Mouse (Mus musculus) small intestine, adult 2 months (tissue): ENCODE data around the gene Snd1. TPM values are rescaled to one million over a fixed set of nuclear protein-coding genes. Genes with fewer than 3 reads are reported as not detected.

ENCODE experiments used
- H3K27ac ChIP-seq: fragments of 200-500 bp; 2 replicates; pipeline ENCODE4 v1.5.1; 2012; ENCODE audit warnings: low read depth, low read length, control low read depth, inconsistent platforms; ENCODE audit not compliant: insufficient read depth
- H3K27me3 ChIP-seq: fragments of 200-500 bp; 2 replicates; pipeline ENCODE4 v1.6.1; 2012; ENCODE audit warnings: mild to moderate bottlenecking, moderate library complexity, low read length, inconsistent platforms; ENCODE audit not compliant: control insufficient read depth, insufficient read depth
- H3K36me3 ChIP-seq: fragments of 200-500 bp; 2 replicates; pipeline ENCODE4 v1.6.1; 2012; ENCODE audit warnings: mild to moderate bottlenecking, low read length, control low read depth, inconsistent platforms; ENCODE audit not compliant: control insufficient read depth, insufficient read depth
- H3K4me1 ChIP-seq: fragments of 200-500 bp; 2 replicates; pipeline ENCODE4 v1.6.1; 2012; ENCODE audit warnings: low read length, inconsistent platforms, mixed read lengths; ENCODE audit not compliant: control insufficient read depth, insufficient read depth, insufficient read length
- H3K4me3 ChIP-seq: fragments of 200-500 bp; 2 replicates; pipeline ENCODE4 v1.5.1; 2012; ENCODE audit warnings: low read depth, mild to moderate bottlenecking, control low read depth, inconsistent platforms, low read length, moderate library complexity
- CTCF ChIP-seq: fragments of 200-500 bp; IDR thresholded peaks from 2 replicates; pipeline ENCODE4 v1.5.1; 2012; ENCODE audit warnings: low read depth, mild to moderate bottlenecking, control low read depth, inconsistent platforms, low read length, moderate library complexity, mixed read lengths; ENCODE audit not compliant: insufficient replicate concordance, insufficient read length; ENCODE audit errors: extremely low read depth
- POLR2A ChIP-seq: fragments of 200-500 bp; IDR thresholded peaks from 2 replicates; pipeline ENCODE4 v1.6.1; 2012; ENCODE audit warnings: low read depth, mild to moderate bottlenecking, control low read depth, inconsistent platforms, low read length, moderate library complexity
- WGBS: fragments of 180-500 bp; shearing (Covaris S2); methylation state at CpG from one replicate; pipeline ENCODE4 v1.1.7; 2018; 5-methylcytosine and 5-hydroxymethylcytosine counted together
- polyA plus RNA-seq: library from polyadenylated mRNA; depleted of rRNA; stranded (reverse); fragments of >200 nt; gene quantifications from 2 replicates; pipeline ENCODE4 v1.2.3, GENCODE M21; 2012

The Snd1 gene
- polyA plus RNA-seq, 1 experiment = 77.7 TPM

GRCm38 (mm10) chr6:28862304-28862703, 387.4 kb downstream of the Snd1 start:
- peaks cover 13% of the 10 kb centered on the region; the same call in 1 of the 2 replicates for H3K4me1 ChIP-seq
- H3K27ac ChIP-seq = no peak overlapping the region
- no peak overlapping the region for H3K4me3 ChIP-seq
- no peak for TF ChIP-seq CTCF
- TF ChIP-seq POLR2A = no peak
- H3K36me3 ChIP-seq = no peaks in the 10 kb centered on the region
- 76% methylated on average over 8 of the region's 8 CpGs for WGBS
- no peaks in the 10 kb centered on the region for H3K27me3 ChIP-seq

DNA sequence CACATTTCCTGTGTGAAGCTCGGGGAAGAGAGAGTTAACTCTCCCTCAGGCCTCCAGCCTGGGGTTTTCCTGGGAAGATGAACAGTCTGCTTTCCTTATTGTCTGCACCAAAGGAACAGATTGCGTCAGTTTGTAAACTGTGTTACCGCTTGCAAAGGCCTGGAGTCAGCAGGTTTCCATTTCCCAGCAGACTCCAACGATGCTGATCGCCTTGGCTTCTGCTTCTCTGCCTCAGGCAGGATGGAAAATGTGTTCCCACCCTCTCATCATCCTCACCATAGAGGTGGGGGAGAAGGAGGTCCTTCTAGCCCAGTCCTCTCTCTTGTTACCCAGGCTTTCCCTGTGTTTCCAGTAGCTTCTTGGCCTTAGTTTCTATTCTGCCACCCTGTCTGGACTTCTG, 389.7 kb downstream of the Snd1 start:
- no peak overlapping the region for H3K27ac ChIP-seq
- 60% methylated on average over 5 of the region's 5 CpGs for WGBS

DNA sequence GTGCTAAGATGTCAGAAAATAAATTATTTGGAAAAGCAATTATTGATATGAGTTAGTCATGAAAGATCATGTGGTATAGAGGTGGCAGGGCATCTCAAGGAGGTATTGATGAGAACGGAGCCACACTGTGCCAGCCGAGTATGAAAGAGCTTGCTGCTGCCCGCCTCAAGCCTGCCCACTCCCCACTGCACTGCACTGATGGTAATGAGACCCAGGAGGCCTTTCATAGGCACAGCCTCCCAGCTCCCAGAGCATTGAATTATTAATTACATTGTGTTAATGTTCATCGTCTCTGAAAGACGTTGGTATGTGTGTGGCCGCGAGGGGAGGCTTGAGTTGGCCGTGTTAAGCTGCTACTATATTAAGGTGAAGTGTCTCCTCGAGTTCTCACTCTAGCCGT, 390.2 kb downstream of the Snd1 start:
- TF ChIP-seq CTCF = no peak
- TF ChIP-seq POLR2A = no peak
- H3K27ac ChIP-seq = no peak overlapping the region
- no peaks in the 10 kb centered on the region for H3K36me3 ChIP-seq
- no peaks in the 10 kb centered on the region for H3K27me3 ChIP-seq
- 86% methylated on average over 10 of the region's 10 CpGs for WGBS
- H3K4me1 ChIP-seq = peaks cover 33% of the 10 kb centered on the region; the same call in 1 of the 2 replicates
- no peak overlapping the region for H3K4me3 ChIP-seq

More for the DNA sequence above, 389.7 kb downstream of the Snd1 start:
- TF ChIP-seq POLR2A = no peak
- TF ChIP-seq CTCF = no peak
- Histone ChIP-seq H3K36me3 (no peaks in the 10 kb centered on the region), H3K4me1 (peaks cover 31% of the 10 kb centered on the region; the same call in 1 of the 2 replicates), H3K4me3 (no peak overlapping the region), H3K27me3 (no peaks in the 10 kb centered on the region)

- Histone ChIP-seq H3K4me3 (no peak overlapping the region), H3K27me3 (no peaks in the 10 kb centered on the region), H3K36me3 (no peaks in the 10 kb centered on the region), H3K4me1 (peaks cover 33% of the 10 kb centered on the region; the same call in 1 of the 2 replicates), H3K27ac (peak overlapping the region; percentile 84; the same call in 1 of the 2 replicates)
- 86% methylated on average over 3 of the region's 3 CpGs for WGBS
- no peak for TF ChIP-seq CTCF
- no peak for TF ChIP-seq POLR2A
Measured at GRCm38 (mm10) chr6:28866206-28866605, 391.3 kb downstream of the Snd1 start.

- Histone ChIP-seq H3K27me3 (no peaks in the 10 kb centered on the region), H3K27ac (peak overlapping the region; percentile 84), H3K4me1 (peaks cover 40% of the 10 kb centered on the region; the same call in 1 of the 2 replicates)
Measured at GRCm38 (mm10) chr6:28867516-28868251, 392.7 kb downstream of the Snd1 start.

DNA sequence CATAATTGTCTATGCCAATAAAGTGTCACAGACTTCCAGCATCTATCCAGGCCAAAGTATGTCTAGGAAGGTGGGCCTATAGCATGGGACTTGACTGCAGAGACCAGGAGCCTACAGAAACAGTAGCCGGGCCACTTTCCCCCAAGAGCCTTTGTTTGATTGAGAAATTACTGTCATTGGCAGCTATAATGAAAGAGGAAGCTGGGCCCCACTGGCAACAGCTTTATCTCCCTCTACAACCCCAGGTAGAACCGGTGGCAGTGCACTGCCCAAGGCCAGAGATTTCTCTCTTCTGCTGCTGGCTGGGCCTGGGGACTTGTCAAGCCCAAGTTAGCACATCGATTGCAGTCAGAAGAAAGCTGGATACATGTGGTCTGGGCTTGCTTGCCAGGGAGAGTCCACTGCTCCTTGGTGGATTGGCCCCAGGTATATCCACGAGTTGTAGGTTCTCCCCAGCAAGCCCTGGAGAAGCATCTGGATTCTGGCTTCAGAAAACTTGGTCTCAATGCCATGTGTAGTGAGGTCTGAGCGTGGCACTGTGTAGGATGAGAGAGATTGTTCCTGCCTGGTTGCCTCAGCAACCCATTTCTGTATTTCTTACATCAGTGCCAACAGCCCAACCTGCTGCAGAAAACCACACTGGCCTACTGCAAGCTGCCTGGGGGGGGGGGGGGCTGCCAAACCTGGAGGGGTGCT, 396.9 kb downstream of the Snd1 start:
- H3K36me3 ChIP-seq = peaks cover 2% of the 10 kb centered on the region; the same call in 1 of the 2 replicates
- H3K27ac ChIP-seq = peak overlapping the region; percentile 9; the same call in 1 of the 2 replicates
- no peak for TF ChIP-seq POLR2A
- TF ChIP-seq CTCF = no peak
- H3K27me3 ChIP-seq = no peaks in the 10 kb centered on the region
- H3K4me1 ChIP-seq = peaks cover 65% of the 10 kb centered on the region
- WGBS = 37% methylated on average over 5 of the region's 5 CpGs
- H3K4me3 ChIP-seq = no peak overlapping the region

More at GRCm38 (mm10) chr6:28867516-28868251, 392.7 kb downstream of the Snd1 start:
- TF ChIP-seq POLR2A (no peak), CTCF (no peak)
- H3K36me3 ChIP-seq = no peaks in the 10 kb centered on the region
- no peak overlapping the region for H3K4me3 ChIP-seq
- WGBS = 5% methylated on average over 2 of the region's 2 CpGs

DNA sequence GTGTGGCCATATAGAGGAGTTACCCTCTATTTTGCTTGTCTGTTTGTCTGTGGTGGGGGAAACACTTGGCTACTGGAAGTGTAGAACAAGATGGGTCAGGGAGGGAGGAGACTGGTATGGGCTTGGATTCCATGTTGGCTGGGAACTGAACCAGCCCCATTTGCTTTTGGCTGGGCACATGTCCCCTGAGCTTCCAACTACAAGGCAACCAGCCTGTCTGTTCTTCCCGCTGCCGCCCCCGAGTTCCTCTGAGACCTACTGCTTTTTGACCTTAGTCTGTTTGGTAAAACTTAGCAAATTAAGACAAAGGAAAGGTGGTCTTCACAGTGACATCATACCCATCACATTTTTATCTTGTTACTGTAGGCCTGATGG, 397.5 kb downstream of the Snd1 start:
- peaks cover 2% of the 10 kb centered on the region; the same call in 1 of the 2 replicates for H3K36me3 ChIP-seq
- no peak for TF ChIP-seq POLR2A
- TF ChIP-seq CTCF = no peak
- no peak overlapping the region for H3K4me3 ChIP-seq
- 96% methylated on average over 3 of the region's 3 CpGs for WGBS
- no peak overlapping the region for H3K27ac ChIP-seq
- H3K4me1 ChIP-seq = peaks cover 65% of the 10 kb centered on the region
- no peaks in the 10 kb centered on the region for H3K27me3 ChIP-seq
